In the genomic region with DNA sequence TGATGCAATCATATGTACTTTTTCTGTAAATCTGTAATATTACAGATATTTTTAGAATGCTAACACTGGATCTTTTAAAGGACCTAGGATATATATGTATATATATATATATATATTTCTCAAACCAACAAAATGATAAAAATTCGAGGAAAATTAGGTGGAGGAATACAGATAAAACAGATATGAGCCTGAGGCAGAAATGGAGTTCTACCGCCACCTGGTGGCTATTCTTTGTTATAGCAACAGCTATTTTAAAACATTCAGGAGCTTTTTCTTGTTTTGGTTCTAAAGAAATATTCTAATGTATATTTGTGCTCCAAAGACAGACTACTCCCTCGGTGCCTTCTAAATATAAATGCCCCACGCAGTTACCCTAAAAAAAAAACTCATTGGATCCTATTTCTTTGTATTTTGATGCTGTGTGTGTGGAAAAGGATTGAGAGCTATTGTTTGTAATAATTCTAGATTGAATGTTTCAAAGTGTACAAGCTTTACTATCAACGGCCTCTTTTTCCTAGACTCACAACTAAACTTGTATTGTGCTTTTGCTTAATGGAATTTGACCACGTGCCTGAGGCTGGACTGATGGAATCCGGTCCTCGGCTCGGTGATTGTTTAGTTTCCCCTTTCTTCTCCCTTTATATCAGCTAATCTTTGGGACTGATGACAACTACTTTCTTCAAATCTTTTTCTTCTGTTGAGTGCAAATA, we compare ENCODE assay signal across 9 mouse cellular contexts. TPM values are rescaled to one million over a fixed set of nuclear protein-coding genes. Genes with fewer than 3 reads are reported as not detected.
DNase-seq lines count a peak whose midpoint lies in the region; ATAC-seq and TF ChIP-seq lines count a peak whose summit lies in the region.
"Had no signal": no experiment of that assay in that cellular context is flagged by ENCODE, and none has a peak within 500 bp of the region (broad histone marks: within the 10 kb centered on the region; RNA-seq: fewer than 3 reads in every experiment).

No protein-coding gene starts in this region.

- TF ChIP-seq CTCF in heart, adult 2 months (IDR thresholded peaks at IDR 0.05): peak; percentile 95
- TF ChIP-seq CTCF in thymus, adult 2 months (IDR thresholded peaks at IDR 0.05; ENCODE audit: borderline replicate concordance, control insufficient read depth, extremely low read depth, insufficient read depth, low read length, poor library complexity): no peak

- WGBS in heart, adult 2 months: 21% methylated on average over 9 of the region's 9 CpGs
- WGBS in thymus, adult 2 months: 33% methylated on average over 9 of the region's 9 CpGs
- 7% methylated on average over 9 of the region's 9 CpGs for WGBS in embryonic facial prominence, embryonic 14.5 days
- 11% methylated on average over 9 of the region's 9 CpGs for WGBS in midbrain, embryonic 16.5 days

- no peaks in the 10 kb centered on the region for H3K27me3 ChIP-seq in heart, adult 2 months (ENCODE audit: control insufficient read depth, insufficient read depth, low read length)
- H3K27me3 ChIP-seq in thymus, adult 2 months (ENCODE audit: control insufficient read depth, insufficient read depth, low read length): no peaks in the 10 kb centered on the region
- no peaks in the 10 kb centered on the region for H3K27me3 ChIP-seq in embryonic facial prominence, embryonic 14.5 days (replicated peaks; ENCODE audit: control insufficient read depth, insufficient read depth, low read length)
- H3K27me3 ChIP-seq in midbrain, embryonic 16.5 days (ENCODE audit: control insufficient read depth, insufficient read depth, low read depth, low read length): no peaks in the 10 kb centered on the region
- H3K27me3 ChIP-seq: stomach, embryonic 15.5 days had no signal

- peak overlapping the region; percentile 47 for H3K4me2 ChIP-seq in embryonic facial prominence, embryonic 14.5 days (ENCODE audit: low read depth, low read length)
- H3K4me2 ChIP-seq in midbrain, embryonic 16.5 days (ENCODE audit: low read length): peak overlapping the region; percentile 48
- H3K4me2 ChIP-seq: stomach, embryonic 15.5 days had no signal

- H3K4me3 ChIP-seq in heart, adult 2 months: no peak overlapping the region
- H3K4me3 ChIP-seq in thymus, adult 2 months (ENCODE audit: control insufficient read depth, insufficient read depth, low read length): no peak overlapping the region
- H3K4me3 ChIP-seq in embryonic facial prominence, embryonic 14.5 days (ENCODE audit: low read depth, low read length): peak overlapping the region; percentile 11
- H3K4me3 ChIP-seq in midbrain, embryonic 16.5 days (ENCODE audit: low read depth, low read length): peak overlapping the region; percentile 4; the same call in 1 of the 2 replicates
- H3K4me3 ChIP-seq: stomach, embryonic 15.5 days had no signal

- no peak for TF ChIP-seq EP300 in heart, adult 2 months (IDR thresholded peaks at IDR 0.05; ENCODE audit: insufficient read depth, low read depth, low read length)

- H3K79me2 ChIP-seq in heart, adult 2 months (replicated peaks; ENCODE audit: control insufficient read depth, insufficient read depth, low read length): no peaks in the 10 kb centered on the region

- no peaks in the 10 kb centered on the region for H3K9me3 ChIP-seq in embryonic facial prominence, embryonic 14.5 days (ENCODE audit: control insufficient read depth, low read length)
- no peaks in the 10 kb centered on the region; the same call in 1 of the 2 replicates for H3K9me3 ChIP-seq in midbrain, embryonic 16.5 days (replicated peaks; ENCODE audit: control insufficient read depth, low read length, poor library complexity, severe bottlenecking)
- H3K9me3 ChIP-seq: stomach, embryonic 15.5 days had no signal

- H3K9ac ChIP-seq in heart, adult 2 months (ENCODE audit: low read depth, low read length): no peak overlapping the region
- H3K9ac ChIP-seq in embryonic facial prominence, embryonic 14.5 days (ENCODE audit: low read depth, low read length): no peak overlapping the region
- peak overlapping the region; percentile 28; the same call in 1 of the 2 replicates for H3K9ac ChIP-seq in midbrain, embryonic 16.5 days (ENCODE audit: low read depth, low read length)
- H3K9ac ChIP-seq: stomach, embryonic 15.5 days had no signal

- H3K27ac ChIP-seq in heart, adult 2 months: no peak overlapping the region
- H3K27ac ChIP-seq in thymus, adult 2 months (ENCODE audit: control insufficient read depth, insufficient read depth, low read length): no peak overlapping the region
- no peak overlapping the region for H3K27ac ChIP-seq in embryonic facial prominence, embryonic 14.5 days (replicated peaks; ENCODE audit: low read depth, low read length)
- H3K27ac ChIP-seq in midbrain, embryonic 16.5 days (ENCODE audit: low read length): no peak overlapping the region
- H3K27ac ChIP-seq: stomach, embryonic 15.5 days had no signal

- DNase-seq in heart, adult 2 months: no peak
- DNase-seq in heart, adult 11 months: no peak
- DNase-seq in thymus, adult 2 months: peak; percentile 16
- DNase-seq in thymus, postnatal 14 days: no peak
- DNase-seq in embryonic facial prominence, embryonic 14.5 days (ENCODE audit: low spot score): no peak
- DNase-seq in urinary bladder, postnatal 10 days (ENCODE audit: low spot score): no peak
- DNase-seq in gastrocnemius, postnatal 10 days: no peak

- no peak for ATAC-seq in embryonic facial prominence, embryonic 14.5 days (ENCODE audit: low read depth)
- ATAC-seq in midbrain, embryonic 16.5 days: no peak

- no peaks in the 10 kb centered on the region for H3K4me1 ChIP-seq in heart, adult 2 months (ENCODE audit: control insufficient read depth, insufficient read depth, low read length)
- H3K4me1 ChIP-seq in thymus, adult 2 months (replicated peaks; ENCODE audit: control insufficient read depth, insufficient read depth, low read length): no peaks in the 10 kb centered on the region
- peaks cover 4% of the 10 kb centered on the region; the same call in 1 of the 2 replicates for H3K4me1 ChIP-seq in embryonic facial prominence, embryonic 14.5 days (ENCODE audit: control insufficient read depth, insufficient read depth, low read length)
- peaks cover 8% of the 10 kb centered on the region for H3K4me1 ChIP-seq in midbrain, embryonic 16.5 days (ENCODE audit: control insufficient read depth, insufficient read depth, low read length)
- H3K4me1 ChIP-seq: stomach, embryonic 15.5 days had no signal

- no peak for TF ChIP-seq POLR2A in heart, adult 2 months (IDR thresholded peaks at IDR 0.05; ENCODE audit: insufficient read depth, low read depth, low read length)
- no peak for TF ChIP-seq POLR2A in thymus, adult 2 months (IDR thresholded peaks at IDR 0.05; ENCODE audit: control insufficient read depth, extremely low read depth, insufficient read depth, low read length, poor library complexity)

- intact Hi-C loops in heart, adult 2 months (cut with DNase I): loop anchor here (1.0 kb wide), 1 partner anchor 32 kb away; no protein-coding TSS in a partner anchor

- no peaks in the 10 kb centered on the region for H3K36me3 ChIP-seq in heart, adult 2 months (ENCODE audit: control insufficient read depth, insufficient read depth, low read length)
- no peaks in the 10 kb centered on the region for H3K36me3 ChIP-seq in thymus, adult 2 months (ENCODE audit: control insufficient read depth, insufficient read depth, low read length)
- no peaks in the 10 kb centered on the region for H3K36me3 ChIP-seq in embryonic facial prominence, embryonic 14.5 days (ENCODE audit: control insufficient read depth, insufficient read depth, low read length)
- no peaks in the 10 kb centered on the region for H3K36me3 ChIP-seq in midbrain, embryonic 16.5 days (ENCODE audit: control insufficient read depth, insufficient read depth, low read length)
- H3K36me3 ChIP-seq: stomach, embryonic 15.5 days had no signal

RNA-seq across cellular contexts. Expression of a gene that starts 44.8 kb away (rescaled TPM):
- not detected for total RNA-seq in heart, adult 2 months (2021)
- not detected in 2 replicates for polyA plus RNA-seq in heart, adult 2 months (2012; rRNA removed)
- polyA plus RNA-seq in thymus, adult 2 months (2012; rRNA removed): not detected in 2 replicates
- polyA plus RNA-seq in embryonic facial prominence, embryonic 14.5 days (2014; fragmentation: Nextera tagmentation; extraction: Ambion mirVana): not detected in 2 replicates
- polyA plus RNA-seq in midbrain, embryonic 16.5 days (2015; fragmentation: Nextera tagmentation; extraction: Ambion mirVana): 0.08 TPM in 1 of 2 replicates, not detected in the other
- not detected for total RNA-seq in gastrocnemius, postnatal 10 days (2021)
- polyA plus RNA-seq: stomach, embryonic 15.5 days had no signal

Comparison
In these comparisons a context has a peak if more than half of its experiments do, and no peak if none do; other contexts are left out.
1. H3K4me3 ChIP-seq: peak in embryonic facial prominence, embryonic 14.5 days (single experiment) and midbrain, embryonic 16.5 days (single experiment); none in heart, adult 2 months (single experiment) and thymus, adult 2 months (single experiment).